Mouse (Mus musculus): ENCODE data around the gene Ngfr. TPM values are rescaled to one million over a fixed set of nuclear protein-coding genes. Genes with fewer than 3 reads are reported as not detected.

Gene Ngfr
- total RNA-seq, 2 experiments from 2014 or later: 1.8 to 1.9 TPM

GRCm38 (mm10) chr11:95595438-95596149, 8.1 kb upstream of the Ngfr start:
- no peak for DNase-seq (ENCODE audit: low spot score in 2 of 2)

GRCm38 (mm10) chr11:95594686-95595212, 7.2 kb upstream of the Ngfr start:
- DNase-seq (ENCODE audit: low spot score in 2 of 2): no peak

GRCm38 (mm10) chr11:95593501-95593900, 6.0 kb upstream of the Ngfr start:
- DNase-seq (ENCODE audit: low spot score in 2 of 2): no peak

GRCm38 (mm10) chr11:95592691-95593090, 5.2 kb upstream of the Ngfr start:
- no peak for DNase-seq (ENCODE audit: low spot score in 2 of 2)

GRCm38 (mm10) chr11:95589195-95589594, 1.7 kb upstream of the Ngfr start:
- no peak for DNase-seq (ENCODE audit: low spot score in 2 of 2)

GRCm38 (mm10) chr11:95586751-95587422, 648 bp downstream of the Ngfr start:
- DNase-seq (ENCODE audit: low spot score in 2 of 2): no peak

GRCm38 (mm10) chr11:95586184-95586583, 1.4 kb downstream of the Ngfr start:
- peak; percentile 66 to 87 for DNase-seq (ENCODE audit: low spot score in 2 of 2)

GRCm38 (mm10) chr11:95585684-95586083, 1.9 kb downstream of the Ngfr start:
- DNase-seq (ENCODE audit: low spot score in 2 of 2): no peak

GRCm38 (mm10) chr11:95585281-95585680, 2.3 kb downstream of the Ngfr start:
- DNase-seq (ENCODE audit: low spot score in 2 of 2): no peak

- DNase-seq (ENCODE audit: low spot score in 2 of 2): no peak
Observed at GRCm38 (mm10) chr11:95584651-95585050, 2.9 kb downstream of the Ngfr start.

- DNase-seq (ENCODE audit: low spot score in 2 of 2): no peak
Observed at GRCm38 (mm10) chr11:95583396-95583795, 4.1 kb downstream of the Ngfr start.

- DNase-seq (ENCODE audit: low spot score in 2 of 2): no peak
Observed at GRCm38 (mm10) chr11:95582193-95582592, 5.3 kb downstream of the Ngfr start.

- no peak for DNase-seq (ENCODE audit: low spot score in 2 of 2)
Observed at GRCm38 (mm10) chr11:95579455-95579854, 8.1 kb downstream of the Ngfr start.

- peak; percentile 11 to 37 for DNase-seq (ENCODE audit: low spot score in 2 of 2)
Observed at GRCm38 (mm10) chr11:95577776-95578446, 9.6 kb downstream of the Ngfr start.

- DNase-seq (ENCODE audit: low spot score in 2 of 2): no peak
Observed at GRCm38 (mm10) chr11:95576299-95576698, 11.2 kb downstream of the Ngfr start.

GRCm38 (mm10) chr11:95575791-95576190, 11.7 kb downstream of the Ngfr start:
- DNase-seq (ENCODE audit: low spot score in 2 of 2): no peak

GRCm38 (mm10) chr11:95574786-95575334, 12.7 kb downstream of the Ngfr start:
- no peak for DNase-seq (ENCODE audit: low spot score in 2 of 2)

GRCm38 (mm10) chr11:95572227-95572626, 15.3 kb downstream of the Ngfr start:
- no peak for DNase-seq (ENCODE audit: low spot score in 2 of 2)

GRCm38 (mm10) chr11:95571755-95572154, 15.8 kb downstream of the Ngfr start:
- DNase-seq (ENCODE audit: low spot score in 2 of 2): no peak

GRCm38 (mm10) chr11:95570827-95571619, 16.5 kb downstream of the Ngfr start:
- DNase-seq (ENCODE audit: low spot score in 2 of 2): no peak

- DNase-seq (ENCODE audit: low spot score in 2 of 2): no peak
Observed at GRCm38 (mm10) chr11:95569908-95570307, 17.6 kb downstream of the Ngfr start.

Data from layer of hippocampus, adult 18-20 months (tissue).